Mouse (Mus musculus): Measurements from ENCODE around the gene Lrrc4c. TPM values are rescaled to one million over a fixed set of nuclear protein-coding genes. Genes with fewer than 3 reads are reported as not detected.

The Lrrc4c gene
- polyA plus RNA-seq, 1 experiment from 2014 or later: 40.0 TPM

DNA sequence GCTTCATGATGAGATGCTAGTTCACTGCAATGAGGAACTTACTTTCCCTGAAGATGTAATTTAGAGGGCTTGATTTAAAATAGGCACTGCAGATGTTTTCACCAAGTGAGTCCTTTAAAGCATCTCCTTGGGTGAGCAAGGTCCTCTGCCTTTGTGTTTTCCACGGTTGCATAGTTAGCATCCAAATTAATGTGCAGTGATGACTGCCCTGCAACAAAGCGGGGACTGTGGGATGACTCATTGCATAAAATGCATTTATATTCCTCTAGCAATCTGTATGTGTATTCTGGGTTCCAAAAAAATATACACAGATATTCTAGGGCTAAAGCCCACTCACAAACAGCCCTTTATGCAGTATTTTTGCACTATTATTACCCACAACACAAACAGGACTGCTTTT is 1263.2 kb downstream of the Lrrc4c start:
- Histone ChIP-seq H3K4me1 (ENCODE audit: control insufficient read depth, insufficient read depth, low read length) (no peaks in the 10 kb centered on the region), H3K27me3 (ENCODE audit: control insufficient read depth, insufficient read depth, low read length) (no peaks in the 10 kb centered on the region), H3K4me2 (ENCODE audit: low read depth, low read length) (no peak overlapping the region), H3K36me3 (ENCODE audit: control insufficient read depth, insufficient read depth, low read length) (no peaks in the 10 kb centered on the region), H3K9me3 (ENCODE audit: control insufficient read depth, low read length) (no peaks in the 10 kb centered on the region), H3K27ac (ENCODE audit: low read depth, low read length) (no peak overlapping the region), H3K9ac (replicated peaks; ENCODE audit: low read depth, low read length) (no peak overlapping the region), H3K4me3 (ENCODE audit: low read depth, low read length) (no peak overlapping the region)
- 40% methylated on average over 2 of the region's 2 CpGs for WGBS
- ATAC-seq (ENCODE audit: low read depth): no peak

DNA sequence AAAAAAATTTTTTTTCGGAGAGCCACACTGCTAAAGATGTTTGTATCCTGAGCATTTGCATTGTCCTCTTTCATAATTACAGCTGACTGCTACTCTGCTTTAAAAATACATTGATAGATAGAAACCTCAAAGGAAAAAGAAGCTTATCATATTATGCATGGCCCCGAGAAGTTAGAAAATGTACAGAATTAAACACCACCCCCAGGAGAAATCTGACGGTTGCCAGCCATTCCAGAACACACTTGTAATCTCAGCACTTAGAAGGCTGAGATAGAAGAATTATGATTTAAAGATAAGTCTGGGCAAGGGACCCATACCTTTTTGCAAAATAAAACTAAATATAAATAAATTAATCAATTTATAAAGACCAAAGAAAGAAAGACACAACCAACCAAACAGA is 1268.4 kb downstream of the Lrrc4c start:
- no peaks in the 10 kb centered on the region for H3K9me3 ChIP-seq (ENCODE audit: control insufficient read depth, low read length)
- no peak overlapping the region for H3K9ac ChIP-seq (replicated peaks; ENCODE audit: low read depth, low read length)
- H3K27me3 ChIP-seq (ENCODE audit: control insufficient read depth, insufficient read depth, low read length): no peaks in the 10 kb centered on the region
- 92% methylated on average over 3 of the region's 3 CpGs for WGBS
- no peaks in the 10 kb centered on the region for H3K4me1 ChIP-seq (ENCODE audit: control insufficient read depth, insufficient read depth, low read length)
- H3K27ac ChIP-seq (ENCODE audit: low read depth, low read length): no peak overlapping the region
- ATAC-seq (ENCODE audit: low read depth): no peak
- no peak overlapping the region for H3K4me2 ChIP-seq (ENCODE audit: low read depth, low read length)
- H3K4me3 ChIP-seq (ENCODE audit: low read depth, low read length): no peak overlapping the region
- H3K36me3 ChIP-seq (ENCODE audit: control insufficient read depth, insufficient read depth, low read length): no peaks in the 10 kb centered on the region

DNA sequence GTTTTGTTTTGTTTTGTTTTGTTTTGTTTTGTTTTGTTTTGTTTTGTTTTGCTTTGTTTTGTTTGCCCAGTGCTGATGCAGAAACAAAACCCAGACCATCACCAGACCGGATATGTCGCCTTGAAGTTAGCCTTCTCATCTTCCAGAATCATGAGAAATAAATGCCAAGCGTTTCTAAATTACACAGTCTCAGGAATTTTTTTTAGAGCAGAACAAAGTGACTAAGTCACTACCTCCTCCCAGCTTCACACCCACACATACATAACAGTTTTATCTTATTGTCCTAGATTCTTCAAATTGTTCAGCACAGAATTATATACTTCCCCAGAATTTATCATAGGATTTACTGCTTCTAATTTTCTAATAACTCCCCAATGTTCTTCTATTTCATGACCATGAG is 1272.6 kb downstream of the Lrrc4c start:
- Histone ChIP-seq H3K4me2 (ENCODE audit: low read depth, low read length) (no peak overlapping the region), H3K4me1 (ENCODE audit: control insufficient read depth, insufficient read depth, low read length) (no peaks in the 10 kb centered on the region), H3K27me3 (ENCODE audit: control insufficient read depth, insufficient read depth, low read length) (no peaks in the 10 kb centered on the region), H3K27ac (ENCODE audit: low read depth, low read length) (no peak overlapping the region), H3K9me3 (ENCODE audit: control insufficient read depth, low read length) (no peaks in the 10 kb centered on the region), H3K9ac (replicated peaks; ENCODE audit: low read depth, low read length) (no peak overlapping the region), H3K4me3 (ENCODE audit: low read depth, low read length) (no peak overlapping the region), H3K36me3 (ENCODE audit: control insufficient read depth, insufficient read depth, low read length) (no peaks in the 10 kb centered on the region)
- ATAC-seq (ENCODE audit: low read depth): no peak
- 90% methylated on average over 3 of the region's 3 CpGs for WGBS

DNA sequence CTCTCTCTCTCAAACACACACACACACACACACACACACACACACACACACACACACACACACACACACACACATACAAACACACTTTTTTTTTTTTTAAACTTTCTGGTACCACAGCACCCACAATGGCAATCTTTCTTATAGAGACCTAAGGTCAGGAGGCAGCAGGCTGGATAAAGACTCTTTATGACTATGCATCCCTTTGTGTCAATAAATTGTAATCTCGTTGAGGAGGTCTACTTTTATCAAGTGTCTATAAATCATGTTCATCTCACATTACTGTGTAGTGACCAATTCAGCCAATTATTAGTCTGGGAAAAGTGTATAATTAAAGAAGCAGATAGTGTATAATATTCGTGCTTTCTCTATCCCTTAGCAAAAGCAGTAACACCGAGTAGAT is 1286.2 kb downstream of the Lrrc4c start:
- no peaks in the 10 kb centered on the region for H3K36me3 ChIP-seq (ENCODE audit: control insufficient read depth, insufficient read depth, low read length)
- no peak overlapping the region for H3K27ac ChIP-seq (ENCODE audit: low read depth, low read length)
- H3K9me3 ChIP-seq (ENCODE audit: control insufficient read depth, low read length): no peaks in the 10 kb centered on the region
- no peak overlapping the region for H3K4me2 ChIP-seq (ENCODE audit: low read depth, low read length)
- H3K4me1 ChIP-seq (ENCODE audit: control insufficient read depth, insufficient read depth, low read length): no peaks in the 10 kb centered on the region
- 21% methylated on average over 3 of the region's 3 CpGs for WGBS
- no peak overlapping the region for H3K9ac ChIP-seq (replicated peaks; ENCODE audit: low read depth, low read length)
- peak; percentile 51; the same call in 1 of the 2 replicates for ATAC-seq (ENCODE audit: low read depth)
- no peaks in the 10 kb centered on the region for H3K27me3 ChIP-seq (ENCODE audit: control insufficient read depth, insufficient read depth, low read length)
- no peak overlapping the region for H3K4me3 ChIP-seq (ENCODE audit: low read depth, low read length)

DNA sequence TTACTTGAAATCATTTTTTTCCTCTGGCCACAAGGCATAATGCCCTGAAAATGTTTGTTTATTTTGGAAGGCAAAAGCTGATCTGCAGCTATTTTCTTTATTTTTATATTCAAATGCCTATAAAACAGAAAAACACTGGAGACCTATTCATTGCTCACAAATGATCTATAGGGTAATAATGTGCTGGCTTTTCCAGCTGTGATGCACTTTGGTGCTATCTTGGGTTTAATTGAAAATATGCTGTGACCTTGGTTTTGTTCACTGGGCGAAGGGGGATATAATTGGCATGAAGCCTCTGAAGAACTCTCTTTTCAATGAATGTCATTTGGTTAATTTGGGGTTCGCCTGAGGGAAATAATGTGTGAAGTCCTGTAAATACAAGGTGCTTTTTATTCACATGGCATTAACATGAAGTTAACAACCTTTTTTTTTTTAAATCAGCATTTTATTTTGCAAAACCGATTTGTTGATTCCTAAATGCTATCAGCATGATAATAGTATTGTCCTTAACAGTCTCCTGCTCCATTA is 1286.8 kb downstream of the Lrrc4c start:
- Histone ChIP-seq H3K9ac (replicated peaks; ENCODE audit: low read depth, low read length) (no peak overlapping the region), H3K27ac (ENCODE audit: low read depth, low read length) (no peak overlapping the region), H3K36me3 (ENCODE audit: control insufficient read depth, insufficient read depth, low read length) (no peaks in the 10 kb centered on the region), H3K4me2 (ENCODE audit: low read depth, low read length) (no peak overlapping the region), H3K9me3 (ENCODE audit: control insufficient read depth, low read length) (no peaks in the 10 kb centered on the region), H3K4me3 (ENCODE audit: low read depth, low read length) (no peak overlapping the region), H3K27me3 (ENCODE audit: control insufficient read depth, insufficient read depth, low read length) (no peaks in the 10 kb centered on the region), H3K4me1 (ENCODE audit: control insufficient read depth, insufficient read depth, low read length) (no peaks in the 10 kb centered on the region)
- peak; percentile 71; the same call in 1 of the 2 replicates for ATAC-seq (ENCODE audit: low read depth)
- WGBS: 20% methylated on average over 3 of the region's 3 CpGs

DNA sequence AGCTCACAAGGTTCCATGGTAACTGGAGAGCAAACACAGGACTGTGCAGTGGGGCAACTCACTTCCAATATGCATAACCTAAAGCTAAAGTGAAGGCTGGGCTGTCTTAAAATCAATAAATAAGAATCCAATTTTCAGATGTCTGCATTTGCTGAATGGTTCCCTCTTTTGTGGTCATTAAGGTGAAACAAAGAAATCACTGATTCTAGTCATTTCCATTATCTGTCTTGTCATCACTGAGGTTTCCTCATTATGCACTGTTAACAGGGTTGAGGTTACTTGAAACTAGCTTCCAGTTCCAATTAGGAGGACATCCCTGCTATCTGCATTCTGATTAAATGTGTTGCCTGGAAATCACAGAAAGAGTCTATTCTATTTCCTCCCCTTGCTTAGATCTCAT is 1291.5 kb downstream of the Lrrc4c start:
- Histone ChIP-seq H3K9me3 (ENCODE audit: control insufficient read depth, low read length) (no peaks in the 10 kb centered on the region), H3K4me2 (ENCODE audit: low read depth, low read length) (no peak overlapping the region), H3K27me3 (ENCODE audit: control insufficient read depth, insufficient read depth, low read length) (no peaks in the 10 kb centered on the region), H3K36me3 (ENCODE audit: control insufficient read depth, insufficient read depth, low read length) (no peaks in the 10 kb centered on the region), H3K27ac (ENCODE audit: low read depth, low read length) (no peak overlapping the region), H3K4me1 (ENCODE audit: control insufficient read depth, insufficient read depth, low read length) (no peaks in the 10 kb centered on the region), H3K4me3 (ENCODE audit: low read depth, low read length) (no peak overlapping the region), H3K9ac (replicated peaks; ENCODE audit: low read depth, low read length) (no peak overlapping the region)
- ATAC-seq (ENCODE audit: low read depth): no peak

DNA sequence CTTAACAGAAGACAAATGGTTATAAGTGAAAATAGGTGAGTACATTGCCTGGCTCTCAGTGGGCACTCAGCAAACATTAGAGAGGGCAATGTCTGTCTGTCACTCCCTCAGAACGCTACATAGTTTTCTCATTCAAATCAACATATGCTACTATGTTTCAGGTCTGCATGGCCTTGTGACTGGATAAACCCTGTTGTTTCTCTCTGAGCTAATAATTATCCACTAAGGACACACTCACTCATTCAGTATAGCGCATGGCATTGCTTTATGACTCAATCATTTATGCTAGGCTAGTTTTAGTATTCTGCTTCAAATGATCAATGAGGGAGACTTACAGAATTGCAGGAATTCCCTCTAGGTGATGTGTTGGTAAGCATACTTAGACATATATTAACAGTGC is 1292.6 kb downstream of the Lrrc4c start:
- no peaks in the 10 kb centered on the region for H3K36me3 ChIP-seq (ENCODE audit: control insufficient read depth, insufficient read depth, low read length)
- no peaks in the 10 kb centered on the region for H3K9me3 ChIP-seq (ENCODE audit: control insufficient read depth, low read length)
- no peak overlapping the region for H3K4me3 ChIP-seq (ENCODE audit: low read depth, low read length)
- no peaks in the 10 kb centered on the region for H3K27me3 ChIP-seq (ENCODE audit: control insufficient read depth, insufficient read depth, low read length)
- no peak overlapping the region for H3K27ac ChIP-seq (ENCODE audit: low read depth, low read length)
- no peaks in the 10 kb centered on the region for H3K4me1 ChIP-seq (ENCODE audit: control insufficient read depth, insufficient read depth, low read length)
- H3K9ac ChIP-seq (replicated peaks; ENCODE audit: low read depth, low read length): no peak overlapping the region
- 55% methylated on average over 2 of the region's 2 CpGs for WGBS
- peak; percentile 46; the same call in 1 of the 2 replicates for ATAC-seq (ENCODE audit: low read depth)
- no peak overlapping the region for H3K4me2 ChIP-seq (ENCODE audit: low read depth, low read length)

DNA sequence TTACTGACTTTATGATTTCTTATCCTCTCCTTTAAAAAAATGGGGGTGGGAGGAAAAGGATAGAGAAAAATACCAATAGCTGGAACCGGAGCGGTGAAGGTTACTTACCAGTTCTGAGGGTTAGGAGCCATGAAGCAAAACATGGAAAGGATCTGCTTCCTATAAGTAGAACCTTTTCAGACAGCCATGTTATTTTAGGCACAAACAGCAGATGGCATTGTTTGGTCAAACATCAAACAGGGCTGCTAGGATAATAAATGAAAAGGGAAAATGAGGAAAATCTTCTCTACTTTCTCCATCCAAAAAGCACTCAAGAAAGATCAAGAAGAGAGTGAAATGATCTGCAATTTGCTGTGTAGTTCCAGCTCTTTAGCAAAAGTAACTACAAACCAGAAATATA is 1296.8 kb downstream of the Lrrc4c start:
- no peak overlapping the region for H3K9ac ChIP-seq (replicated peaks; ENCODE audit: low read depth, low read length)
- H3K9me3 ChIP-seq (ENCODE audit: control insufficient read depth, low read length): peaks cover under 1% of the 10 kb centered on the region; the same call in 1 of the 2 replicates
- H3K4me3 ChIP-seq (ENCODE audit: low read depth, low read length): no peak overlapping the region
- no peaks in the 10 kb centered on the region for H3K36me3 ChIP-seq (ENCODE audit: control insufficient read depth, insufficient read depth, low read length)
- no peaks in the 10 kb centered on the region for H3K4me1 ChIP-seq (ENCODE audit: control insufficient read depth, insufficient read depth, low read length)
- H3K27me3 ChIP-seq (ENCODE audit: control insufficient read depth, insufficient read depth, low read length): no peaks in the 10 kb centered on the region
- H3K27ac ChIP-seq (ENCODE audit: low read depth, low read length): no peak overlapping the region
- no peak for ATAC-seq (ENCODE audit: low read depth)
- no peak overlapping the region for H3K4me2 ChIP-seq (ENCODE audit: low read depth, low read length)
- 73% methylated on average over 2 of the region's 2 CpGs for WGBS

DNA sequence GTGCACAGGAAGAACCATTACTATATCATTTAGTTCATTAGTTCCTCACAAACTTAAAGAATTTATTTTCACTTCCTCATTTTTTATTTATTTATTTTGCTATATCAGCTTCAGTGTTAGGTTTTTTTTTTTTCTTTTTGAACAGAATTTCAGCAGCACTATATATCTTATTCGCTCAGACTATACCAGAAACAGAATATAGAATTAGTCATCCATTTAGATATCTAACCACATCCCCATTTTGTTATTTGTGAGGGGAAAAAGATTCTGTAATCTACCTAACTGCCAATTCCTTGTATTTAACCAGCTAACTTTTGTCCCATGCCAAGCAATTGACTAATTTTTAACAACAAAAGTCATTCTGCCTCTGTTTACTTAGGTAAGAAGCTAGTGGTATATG is 1300.6 kb downstream of the Lrrc4c start:
- Histone ChIP-seq H3K9ac (replicated peaks; ENCODE audit: low read depth, low read length) (no peak overlapping the region), H3K27me3 (ENCODE audit: control insufficient read depth, insufficient read depth, low read length) (no peaks in the 10 kb centered on the region), H3K36me3 (ENCODE audit: control insufficient read depth, insufficient read depth, low read length) (no peaks in the 10 kb centered on the region), H3K4me3 (ENCODE audit: low read depth, low read length) (no peak overlapping the region), H3K4me1 (ENCODE audit: control insufficient read depth, insufficient read depth, low read length) (no peaks in the 10 kb centered on the region), H3K9me3 (ENCODE audit: control insufficient read depth, low read length) (peaks cover 3% of the 10 kb centered on the region; the same call in 1 of the 2 replicates), H3K4me2 (ENCODE audit: low read depth, low read length) (no peak overlapping the region), H3K27ac (ENCODE audit: low read depth, low read length) (no peak overlapping the region)
- ATAC-seq (ENCODE audit: low read depth): no peak
- 81% methylated on average over 1 of the region's 1 CpGs for WGBS
